ENCODE assay signal across 8 mouse cellular contexts in genomic region chr12:80792867-80793266, GRCm38 (mm10). TPM values are rescaled to one million over a fixed set of nuclear protein-coding genes. Genes with fewer than 3 reads are reported as not detected.
DNase-seq lines count a peak whose midpoint lies in the region; ATAC-seq lines count a peak whose summit lies in the region.

No protein-coding gene starts in this region.

- H3K4me3 ChIP-seq in limb, embryonic 13.5 days: no peak overlapping the region
- H3K4me3 ChIP-seq in limb, embryonic 10.5 days: no peak overlapping the region
- H3K4me3 ChIP-seq in midbrain, embryonic 15.5 days: no peak overlapping the region

- no peak for ATAC-seq in limb, embryonic 13.5 days (ENCODE audit: low FRiP score, low read depth)
- peak; percentile 61 for ATAC-seq in neutrophil, adult 5-6 weeks (ENCODE audit: extremely low read depth, insufficient number of reproducible peaks, low FRiP score, poor library complexity, severe bottlenecking)
- no peak for ATAC-seq in midbrain, embryonic 15.5 days (replicated peaks)

- DNase-seq in limb, embryonic 10.5 days (ENCODE audit: low spot score): no peak
- peak; percentile 62 to 67 for DNase-seq in cerebellum, postnatal 25 days
- DNase-seq in kidney, postnatal 10 days: peak; percentile 66
- no peak for DNase-seq in retina, postnatal 1 day
- DNase-seq in layer of hippocampus, postnatal 14 days (ENCODE audit: low spot score in 2 of 2): no peak

- 79% methylated on average over 5 of the region's 5 CpGs for WGBS in limb, embryonic 13.5 days
- 90% methylated on average over 5 of the region's 5 CpGs for WGBS in limb, embryonic 10.5 days
- WGBS in midbrain, embryonic 15.5 days: 76% methylated on average over 5 of the region's 5 CpGs

- no peaks in the 10 kb centered on the region for H3K27me3 ChIP-seq in limb, embryonic 13.5 days
- H3K27me3 ChIP-seq in limb, embryonic 10.5 days (ENCODE audit: low read depth, poor library complexity, severe bottlenecking): peaks cover 5% of the 10 kb centered on the region; the same call in 1 of the 2 replicates
- H3K27me3 ChIP-seq in midbrain, embryonic 15.5 days (replicated peaks): no peaks in the 10 kb centered on the region

- H3K27ac ChIP-seq in limb, embryonic 13.5 days: no peak overlapping the region
- H3K27ac ChIP-seq in limb, embryonic 10.5 days: no peak overlapping the region
- H3K27ac ChIP-seq in midbrain, embryonic 15.5 days: no peak overlapping the region

- H3K4me1 ChIP-seq in limb, embryonic 13.5 days: peaks cover 20% of the 10 kb centered on the region
- H3K4me1 ChIP-seq in limb, embryonic 10.5 days: peaks cover 16% of the 10 kb centered on the region
- H3K4me1 ChIP-seq in midbrain, embryonic 15.5 days: peaks cover 29% of the 10 kb centered on the region

- no peaks in the 10 kb centered on the region for H3K36me3 ChIP-seq in limb, embryonic 13.5 days
- 0 out of 2 replicates have a peak, but pooled peaks cover 8% of the 10 kb centered on the region for H3K36me3 ChIP-seq in limb, embryonic 10.5 days
- H3K36me3 ChIP-seq in midbrain, embryonic 15.5 days (replicated peaks): no peaks in the 10 kb centered on the region

- H3K9me3 ChIP-seq in limb, embryonic 13.5 days: no peaks in the 10 kb centered on the region
- H3K9me3 ChIP-seq in limb, embryonic 10.5 days (replicated peaks): no peaks in the 10 kb centered on the region
- H3K9me3 ChIP-seq in midbrain, embryonic 15.5 days: no peaks in the 10 kb centered on the region

- no peak overlapping the region for H3K9ac ChIP-seq in limb, embryonic 13.5 days
- H3K9ac ChIP-seq in midbrain, embryonic 15.5 days: no peak overlapping the region

- H3K4me2 ChIP-seq in limb, embryonic 13.5 days (replicated peaks): 0 out of 2 replicates have a peak overlapping the region, but pooled peaks have one; percentile 9
- H3K4me2 ChIP-seq in midbrain, embryonic 15.5 days: no peak overlapping the region

RNA-seq across cellular contexts. Expression of gene Susd6, which starts 2.6 kb away (rescaled TPM):
- 14.3 and 15.7 TPM in 2 replicates for polyA plus RNA-seq in limb, embryonic 13.5 days (2015; fragmentation: Nextera tagmentation; extraction: Ambion mirVana)
- polyA plus RNA-seq in limb, embryonic 10.5 days (2016; fragmentation: Nextera tagmentation; extraction: Ambion mirVana): 10.0 and 12.0 TPM in 2 replicates
- total RNA-seq in neutrophil, adult 5-6 weeks (2017): 103 and 111 TPM in 2 replicates
- polyA plus RNA-seq in midbrain, embryonic 15.5 days (2015; fragmentation: Nextera tagmentation; extraction: Ambion mirVana): 13.2 and 13.6 TPM in 2 replicates
- total RNA-seq in layer of hippocampus, postnatal 14 days (2021): 10 to 100 TPM; 54.3 TPM

RNA-seq across cellular contexts. Expression of gene Ccdc177, which starts 32.4 kb away (rescaled TPM):
- 0.06 and 0.14 TPM in 2 replicates for polyA plus RNA-seq in limb, embryonic 13.5 days (2015; fragmentation: Nextera tagmentation; extraction: Ambion mirVana)
- polyA plus RNA-seq in limb, embryonic 10.5 days (2016; fragmentation: Nextera tagmentation; extraction: Ambion mirVana): 0.04 and 0.06 TPM in 2 replicates
- not detected in 2 replicates for total RNA-seq in neutrophil, adult 5-6 weeks (2017)
- 5.9 and 6.6 TPM in 2 replicates for polyA plus RNA-seq in midbrain, embryonic 15.5 days (2015; fragmentation: Nextera tagmentation; extraction: Ambion mirVana)
- 10 to 100 TPM; 18.5 to 18.7 TPM for total RNA-seq in layer of hippocampus, postnatal 14 days (2021)

Comparison
In these comparisons a context has a peak if more than half of its experiments do, and no peak if none do; other contexts are left out.
1. DNase-seq: peak in cerebellum, postnatal 25 days (2 of 2) and kidney, postnatal 10 days (single experiment); none in limb, embryonic 10.5 days (single experiment), retina, postnatal 1 day (single experiment) and layer of hippocampus, postnatal 14 days (0 of 2).